Mouse (Mus musculus) B cell, adult 2 months (primary cell): ENCODE measurements around the gene Fmnl2.

Experiments
- DNase-seq, 2 experiments: peaks; one replicate each; pipeline ENCODE4 v3.0.0; 2022

Fmnl2 gene

GRCm38 (mm10) chr2:52957771-52958534 lies 100.3 kb downstream of the Fmnl2 start:
- DNase-seq, result no peak

DNA sequence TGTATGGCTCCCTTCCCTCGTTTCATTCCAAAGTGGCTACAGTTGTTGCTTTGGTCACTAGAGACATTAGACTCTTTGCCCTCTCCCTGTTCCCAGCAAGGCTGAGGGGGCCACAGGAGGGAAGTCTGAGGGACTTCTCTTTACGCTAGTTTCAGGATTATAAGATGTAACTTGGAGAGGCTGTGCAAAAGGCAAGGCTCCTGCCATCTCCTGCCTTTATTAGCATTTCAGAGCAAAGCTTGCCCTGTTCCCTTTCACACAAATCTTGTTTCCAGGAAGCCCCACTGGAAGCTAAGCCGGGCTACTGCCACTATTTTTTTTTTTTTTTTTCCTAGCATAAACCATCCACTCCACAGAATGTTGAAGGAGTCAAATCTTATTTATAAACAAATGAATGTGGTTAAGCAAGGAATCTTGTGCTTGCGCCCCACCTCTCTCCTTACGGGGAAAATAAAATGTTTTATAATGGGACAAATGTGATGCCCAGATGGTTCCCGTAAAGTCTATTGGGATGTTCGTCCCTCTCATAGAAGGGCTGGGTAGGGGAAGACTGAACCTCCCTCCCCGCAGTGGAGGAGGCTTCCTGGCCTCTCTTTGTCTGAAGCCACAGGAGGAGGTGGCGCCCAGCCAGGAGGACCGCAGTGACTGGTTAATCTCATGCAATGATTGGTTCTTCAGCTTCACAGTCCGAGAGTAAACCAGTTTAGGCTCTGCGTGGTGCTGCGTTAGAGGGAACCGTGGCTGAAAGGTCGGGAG lies 101.1 kb downstream of the Fmnl2 start:
- DNase-seq, result no peak

DNA sequence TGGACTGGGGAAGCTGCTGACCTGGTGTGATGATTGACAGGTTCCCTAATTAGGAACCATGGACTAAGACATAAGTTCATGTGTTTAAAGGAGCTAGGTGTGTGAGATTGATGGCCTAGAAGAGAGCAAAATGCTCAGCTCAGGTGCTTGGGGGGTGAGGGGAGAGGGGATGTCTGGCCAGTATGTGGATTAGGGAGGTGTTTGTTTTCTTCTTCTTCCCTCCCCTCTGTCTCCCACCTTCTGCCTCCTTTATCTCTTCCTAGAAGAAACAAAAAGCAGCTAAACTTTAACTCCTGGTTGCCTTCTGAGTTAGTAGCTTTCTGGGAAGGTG lies 101.6 kb downstream of the Fmnl2 start:
- no peak for DNase-seq

DNA sequence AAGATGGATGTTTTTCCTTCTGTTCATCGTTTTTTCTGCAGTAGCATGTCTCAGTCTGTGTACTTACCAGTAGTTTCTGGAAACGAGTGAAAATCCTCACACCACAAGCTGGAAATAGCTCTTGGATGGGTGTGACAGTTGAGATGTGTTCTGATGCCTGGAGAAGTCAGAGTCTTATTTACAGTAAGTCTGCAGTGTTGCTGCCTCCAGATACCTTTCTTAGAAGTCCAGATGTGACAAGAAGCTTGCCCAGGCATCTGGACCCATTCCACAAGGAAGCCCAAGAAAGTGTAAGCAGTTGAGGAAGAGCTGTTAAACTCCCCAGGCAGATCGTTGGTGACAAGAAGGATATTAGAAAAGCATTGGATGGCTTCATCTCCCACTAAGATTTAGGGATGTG lies 102.3 kb downstream of the Fmnl2 start:
- no peak for DNase-seq

- no peak for DNase-seq
Measured at GRCm38 (mm10) chr2:52960697-52961096, 103.0 kb downstream of the Fmnl2 start.

DNA sequence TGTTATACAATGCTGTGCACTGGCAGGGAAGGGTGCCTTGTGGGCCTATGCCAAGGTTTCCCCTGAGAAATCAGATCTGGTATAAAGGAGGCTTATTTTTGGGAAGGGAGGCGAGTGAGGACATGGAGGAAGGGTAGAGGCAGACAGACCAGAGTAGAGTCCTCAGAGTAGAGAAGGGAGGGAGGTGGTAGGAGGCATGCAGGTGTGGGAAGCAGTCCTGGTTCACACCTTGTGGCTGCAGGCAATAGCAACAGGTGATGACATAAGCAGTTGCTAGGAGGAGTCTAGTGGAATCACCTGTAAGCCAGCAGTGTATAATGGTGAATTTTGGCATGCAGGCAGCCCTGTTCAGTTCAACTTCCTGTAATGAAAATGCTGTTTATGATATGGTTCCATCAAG lies 105.8 kb downstream of the Fmnl2 start:
- no peak for DNase-seq

DNA sequence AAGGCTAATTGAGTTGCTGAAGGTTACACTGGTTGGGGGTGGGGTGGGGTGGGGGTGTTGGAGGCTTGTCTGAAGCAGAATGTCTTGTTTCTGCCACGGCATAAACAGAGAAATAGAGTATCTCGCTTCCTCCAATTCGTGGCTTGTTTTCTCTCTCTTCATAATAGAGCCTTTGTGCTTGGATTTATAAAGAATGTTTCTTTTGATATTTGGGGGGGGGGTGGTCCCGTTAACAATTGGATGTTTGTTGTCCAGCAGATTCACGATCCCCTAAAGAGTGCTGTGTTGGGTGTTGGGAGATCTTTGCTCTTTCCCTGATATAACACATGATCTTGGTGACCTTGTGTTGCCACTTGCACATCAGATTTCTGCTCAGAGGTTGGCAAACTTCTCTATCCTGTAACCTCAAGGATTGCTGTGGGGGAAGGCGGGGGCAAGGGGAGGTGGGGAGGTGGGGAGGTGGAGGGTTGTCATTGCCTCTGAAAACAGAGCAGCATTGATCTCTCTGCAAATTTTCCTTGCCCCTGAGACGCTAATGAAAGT lies 106.8 kb downstream of the Fmnl2 start:
- DNase-seq, result no peak

DNA sequence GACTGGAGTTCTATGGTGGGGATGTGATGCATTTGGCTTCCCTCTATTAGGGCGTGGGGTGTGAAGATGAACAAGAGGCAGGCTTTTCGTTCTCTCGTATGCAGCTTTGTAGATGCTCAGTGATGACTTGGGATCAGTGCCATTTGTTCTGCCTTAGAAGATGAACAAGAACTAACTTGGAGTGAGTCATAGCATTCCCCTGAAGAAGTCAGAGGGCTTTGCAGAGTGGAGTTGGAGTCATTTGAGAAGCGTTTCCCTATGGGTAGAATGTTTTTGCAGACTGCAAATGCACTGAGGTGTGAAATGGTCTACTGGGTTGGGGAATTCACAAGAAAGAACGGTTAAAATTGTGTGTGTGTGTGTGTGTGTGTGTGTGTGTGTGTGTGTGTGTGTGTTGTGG lies 108.6 kb downstream of the Fmnl2 start:
- DNase-seq, result no peak

DNA sequence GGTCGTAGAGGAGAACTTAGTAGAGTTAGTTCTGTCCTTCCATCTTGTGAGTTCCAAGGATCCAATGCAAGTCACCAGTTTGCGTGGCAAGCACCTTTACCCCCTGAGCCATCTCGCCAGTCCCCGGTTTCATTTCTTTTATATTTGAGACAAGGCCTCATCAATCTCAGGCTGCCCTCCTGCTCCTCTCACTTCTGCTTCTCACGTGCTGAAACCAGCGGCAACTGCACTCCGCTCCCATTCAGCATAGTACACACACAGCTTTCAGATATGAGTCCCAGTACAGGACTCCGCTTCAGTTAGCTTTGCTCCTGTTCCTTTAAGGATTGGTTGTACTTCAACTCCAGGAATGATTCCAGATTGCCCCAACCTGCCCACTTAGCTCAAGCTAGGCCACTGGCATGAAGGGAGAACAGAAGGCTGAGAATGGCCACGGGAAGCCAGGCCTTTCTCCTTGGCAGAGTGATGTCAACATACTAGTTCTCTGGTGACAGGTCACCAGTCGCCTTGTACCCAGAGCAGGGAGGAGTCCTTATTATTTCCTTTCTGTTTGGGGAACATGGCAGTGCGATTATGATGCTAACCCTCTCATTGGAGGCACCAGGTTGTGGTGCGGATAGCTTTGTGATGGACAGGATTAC lies 109.3 kb downstream of the Fmnl2 start:
- DNase-seq, result no peak

- DNase-seq, result no peak
Measured at GRCm38 (mm10) chr2:52967461-52967823, 109.8 kb downstream of the Fmnl2 start.

- no peak for DNase-seq
Measured at GRCm38 (mm10) chr2:52968884-52969283, 111.2 kb downstream of the Fmnl2 start.

DNA sequence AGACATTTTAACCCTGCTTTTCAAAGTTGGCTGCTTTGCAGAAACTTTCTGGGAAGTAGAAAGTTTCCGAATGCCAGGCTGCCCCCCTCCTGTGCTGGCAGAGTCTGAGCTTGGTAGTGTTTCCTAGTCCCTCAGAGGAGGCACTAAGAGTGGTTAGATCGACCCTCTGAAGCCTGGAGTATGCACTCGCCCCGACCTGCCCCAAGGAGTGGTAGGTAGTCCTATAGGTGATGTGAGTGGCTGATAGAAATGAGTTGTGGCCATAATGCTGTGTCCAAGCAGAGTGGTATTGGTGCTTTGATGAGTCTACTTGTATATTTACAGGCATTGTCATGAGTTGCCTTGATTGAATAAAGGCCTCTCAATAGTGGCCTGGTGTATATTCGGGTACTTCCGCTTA lies 116.4 kb downstream of the Fmnl2 start:
- no peak for DNase-seq

GRCm38 (mm10) chr2:52974776-52975175 lies 117.1 kb downstream of the Fmnl2 start:
- no peak for DNase-seq

- DNase-seq, result no peak
Measured at GRCm38 (mm10) chr2:52977921-52978675, 120.4 kb downstream of the Fmnl2 start.

DNA sequence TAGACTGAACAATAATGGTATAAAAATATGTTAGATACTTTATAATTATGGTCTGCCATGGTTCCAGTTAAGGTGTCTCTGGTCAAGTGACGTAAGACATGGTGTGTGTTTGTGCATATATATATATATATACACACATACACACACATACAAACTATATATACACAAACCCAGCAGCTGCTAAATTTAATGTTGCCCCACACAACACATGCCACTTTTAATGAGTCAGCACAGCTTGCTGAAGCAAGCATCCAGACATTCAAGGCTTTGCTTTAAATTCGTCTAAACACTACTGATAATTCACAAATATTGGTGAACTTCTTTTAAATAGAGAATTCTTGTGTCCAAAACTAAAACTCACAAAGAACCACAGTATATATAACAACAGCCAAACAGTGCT lies 121.1 kb downstream of the Fmnl2 start:
- DNase-seq, result no peak

GRCm38 (mm10) chr2:52979280-52979763 lies 121.7 kb downstream of the Fmnl2 start:
- no peak for DNase-seq

- DNase-seq, result no peak
Measured at GRCm38 (mm10) chr2:52981126-52981525, 123.5 kb downstream of the Fmnl2 start.

- DNase-seq, result no peak
Measured at GRCm38 (mm10) chr2:52981595-52981994, 123.9 kb downstream of the Fmnl2 start.

DNA sequence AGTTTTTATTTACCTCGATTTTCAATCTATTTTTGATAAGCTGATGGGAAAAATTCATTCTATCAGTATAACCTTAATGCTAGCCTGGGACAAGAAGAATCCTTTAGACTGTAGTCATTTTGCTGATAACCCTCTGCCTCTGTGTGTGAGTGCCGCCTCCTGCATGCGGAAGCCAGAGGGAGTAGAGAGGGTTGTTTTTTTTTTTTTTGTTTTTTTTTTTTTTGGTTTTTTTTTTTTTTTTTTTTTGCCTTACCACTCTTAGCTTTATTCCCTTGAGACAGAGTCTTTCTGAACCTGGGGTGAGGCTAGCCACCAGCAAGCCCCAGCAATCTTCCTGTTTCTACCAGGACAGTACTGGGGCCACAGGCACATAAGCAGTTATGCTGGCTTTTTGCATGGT lies 124.8 kb downstream of the Fmnl2 start:
- no peak for DNase-seq

GRCm38 (mm10) chr2:52984556-52984955 lies 126.9 kb downstream of the Fmnl2 start:
- DNase-seq, result no peak

- DNase-seq, result no peak
Measured at GRCm38 (mm10) chr2:52985167-52985566, 127.5 kb downstream of the Fmnl2 start.

GRCm38 (mm10) chr2:52986354-52986753 lies 128.7 kb downstream of the Fmnl2 start:
- DNase-seq, result no peak

DNA sequence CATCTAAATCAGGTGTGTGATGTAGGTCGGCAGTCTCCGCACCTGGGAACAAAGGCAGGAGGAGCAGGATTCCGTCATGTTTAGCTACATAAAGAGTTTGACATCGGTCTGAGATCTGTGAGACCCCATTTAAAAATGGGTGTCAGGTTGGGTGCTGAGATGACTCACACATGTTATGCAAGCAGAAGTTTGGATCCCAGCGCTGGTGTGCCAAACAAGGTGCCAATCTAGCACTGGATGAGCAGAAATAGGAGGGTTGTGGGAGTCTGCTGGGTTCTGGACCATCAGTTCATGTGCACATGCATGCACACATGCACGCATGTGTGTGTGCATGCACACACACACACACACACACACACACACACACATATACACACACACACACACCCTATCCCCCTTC lies 129.4 kb downstream of the Fmnl2 start:
- DNase-seq, result no peak
